Mouse (Mus musculus) central nervous system, embryonic 14 days (tissue): Measurements from ENCODE around the gene Gipc3. TPM values are rescaled to one million over a fixed set of nuclear protein-coding genes. Genes with fewer than 3 reads are reported as not detected.

ENCODE experiments used
- polyA plus RNA-seq: library from polyadenylated mRNA; depleted of rRNA; stranded (reverse); fragments of >200 nt; gene quantifications from 2 replicates; pipeline ENCODE4 v1.2.3, GENCODE M21; 2012; rRNA removed

The Gipc3 gene
- polyA plus RNA-seq = 0.04 and 0.13 TPM in 2 replicates

DNA sequence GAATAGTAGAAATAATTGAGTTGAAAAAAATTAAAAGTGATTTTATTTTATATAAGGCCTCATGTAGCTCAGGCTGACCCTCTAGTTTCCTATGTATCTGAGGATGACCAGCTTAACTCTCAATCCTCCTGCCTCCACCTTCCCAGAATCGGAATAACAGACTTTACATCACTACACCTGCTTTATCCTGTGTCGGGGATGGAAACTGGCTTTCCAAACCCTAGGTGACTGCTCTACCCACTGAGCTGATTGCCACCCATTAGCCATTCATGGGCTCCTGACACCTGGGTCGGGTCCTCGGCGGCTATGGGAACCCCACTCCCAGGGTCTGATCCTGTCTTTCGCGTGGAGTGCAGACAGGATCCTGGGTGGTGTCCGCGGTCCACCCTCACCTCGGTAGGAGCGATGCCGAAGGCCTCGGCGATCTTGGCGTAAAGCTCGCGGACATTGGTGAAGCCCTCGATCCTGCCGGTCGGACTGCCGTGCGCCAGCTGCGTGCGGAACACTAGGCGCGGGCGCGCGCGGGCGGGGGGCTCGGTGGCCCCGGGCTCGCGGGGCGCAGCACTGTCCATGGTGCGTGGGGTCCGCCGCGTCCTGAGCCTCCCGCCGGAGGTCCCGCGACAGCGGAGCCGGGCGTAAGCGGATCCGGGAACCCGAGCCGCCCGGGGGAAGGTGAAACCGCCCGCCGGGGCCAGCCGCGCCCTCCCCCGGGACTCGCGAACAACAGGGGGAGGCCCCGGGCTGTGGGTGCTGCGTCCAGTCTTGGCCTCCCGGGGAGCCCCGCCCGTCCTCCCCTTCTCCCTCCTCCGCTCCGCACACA lies at the start of gene Gipc3:
Gene Gipc3, minus strand, starts transcription at position 581 of the 820 bp plus-strand sequence.

DNA sequence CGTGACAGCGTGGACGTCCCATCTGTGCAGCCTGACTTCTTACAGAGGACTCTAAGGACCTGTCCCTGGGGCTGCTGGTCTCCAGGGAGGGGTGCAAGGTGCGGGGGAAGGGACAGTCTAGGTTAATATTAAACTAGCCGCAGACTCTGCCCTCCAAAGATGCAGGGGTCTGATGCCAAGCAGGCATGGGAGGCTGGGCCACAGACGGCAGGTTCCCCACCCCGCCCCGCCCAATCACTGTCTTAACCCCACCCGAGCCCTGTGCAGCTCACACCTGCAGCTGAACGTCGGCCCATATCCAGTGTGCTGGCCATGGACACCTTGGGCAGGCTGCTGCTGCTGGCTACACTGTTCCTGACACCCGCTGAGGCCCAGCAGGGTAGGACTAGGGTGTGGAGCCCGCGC lies 49.7 kb upstream of the Gipc3 start, which contains the start of gene Smim24:
Gene Smim24, plus strand, starts transcription at position 271 of the 405 bp plus-strand sequence.

DNA sequence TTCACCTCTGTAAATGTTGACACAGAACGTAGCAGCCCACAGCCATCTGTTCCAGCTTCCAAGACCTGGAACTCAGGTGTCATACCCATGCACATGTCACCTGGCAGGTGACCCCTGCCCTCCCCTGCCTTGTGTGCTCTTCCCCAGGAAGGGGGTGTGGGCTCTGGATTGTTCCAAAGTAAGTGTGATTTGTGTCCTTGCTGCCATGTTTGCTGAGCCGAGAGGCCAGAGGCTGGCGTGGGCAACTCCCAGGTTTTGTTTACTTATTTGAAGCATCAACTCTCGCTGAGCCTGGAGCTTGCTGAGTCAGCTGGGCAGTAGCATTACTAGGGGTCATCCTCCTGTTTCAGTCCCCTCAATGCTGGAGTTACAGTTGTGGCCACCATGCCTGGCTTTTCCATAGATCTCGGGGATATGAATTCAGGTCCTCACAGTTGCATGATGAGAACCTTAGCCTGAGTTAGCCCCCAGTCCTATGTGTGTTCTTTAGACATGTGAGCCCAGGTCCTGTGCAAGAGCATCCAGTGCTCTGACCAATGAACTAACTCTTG lies 45.5 kb upstream of the Gipc3 start, which contains the start of gene Gm48552:
Gene Gm48552, plus strand, starts transcription at position 501 of the 551 bp plus-strand sequence.

DNA sequence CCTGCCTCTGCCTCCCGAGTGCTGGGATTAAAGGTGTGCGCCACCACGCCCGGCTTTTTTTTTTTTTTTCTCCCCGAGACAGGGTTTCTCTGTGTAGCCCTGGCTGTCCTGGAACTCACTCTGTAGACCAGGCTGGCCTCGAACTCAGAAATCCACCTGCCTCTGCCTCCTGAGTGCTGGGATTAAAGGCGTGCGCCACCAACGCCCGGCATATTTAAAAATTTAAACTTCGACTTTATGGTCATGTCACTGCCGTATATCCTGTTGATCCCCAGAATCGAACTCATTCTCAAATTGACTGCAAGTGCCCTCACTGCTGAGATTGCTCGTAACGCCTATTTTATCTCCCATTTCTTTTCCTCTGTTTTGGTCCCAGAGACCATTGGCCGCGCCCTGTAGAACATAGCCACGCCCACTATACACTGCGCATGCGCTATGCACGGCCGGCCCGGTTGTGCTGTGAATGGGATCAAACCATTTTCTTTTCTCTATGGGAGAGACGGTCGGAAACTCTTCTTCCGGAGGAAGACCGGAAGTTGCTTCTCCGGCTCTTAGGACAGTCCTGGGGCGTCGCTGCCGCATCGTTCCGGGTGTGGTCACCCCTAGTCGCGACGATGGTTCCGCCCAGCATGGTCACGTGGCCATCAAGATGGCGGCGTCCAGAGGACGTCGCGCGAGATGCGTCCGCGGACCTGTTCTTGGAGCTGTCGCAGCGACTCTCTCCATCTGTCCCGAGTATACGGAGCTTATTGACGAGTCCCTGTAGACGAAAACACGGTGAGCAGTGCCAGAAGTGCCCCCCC lies 40.9 kb upstream of the Gipc3 start, which contains the start of the genes Dohh and Gm48551:
Gene Dohh, plus strand, starts transcription at position 627 of the 803 bp plus-strand sequence.
Gene Gm48551, plus strand, starts transcription at position 665 of the 803 bp plus-strand sequence.

DNA sequence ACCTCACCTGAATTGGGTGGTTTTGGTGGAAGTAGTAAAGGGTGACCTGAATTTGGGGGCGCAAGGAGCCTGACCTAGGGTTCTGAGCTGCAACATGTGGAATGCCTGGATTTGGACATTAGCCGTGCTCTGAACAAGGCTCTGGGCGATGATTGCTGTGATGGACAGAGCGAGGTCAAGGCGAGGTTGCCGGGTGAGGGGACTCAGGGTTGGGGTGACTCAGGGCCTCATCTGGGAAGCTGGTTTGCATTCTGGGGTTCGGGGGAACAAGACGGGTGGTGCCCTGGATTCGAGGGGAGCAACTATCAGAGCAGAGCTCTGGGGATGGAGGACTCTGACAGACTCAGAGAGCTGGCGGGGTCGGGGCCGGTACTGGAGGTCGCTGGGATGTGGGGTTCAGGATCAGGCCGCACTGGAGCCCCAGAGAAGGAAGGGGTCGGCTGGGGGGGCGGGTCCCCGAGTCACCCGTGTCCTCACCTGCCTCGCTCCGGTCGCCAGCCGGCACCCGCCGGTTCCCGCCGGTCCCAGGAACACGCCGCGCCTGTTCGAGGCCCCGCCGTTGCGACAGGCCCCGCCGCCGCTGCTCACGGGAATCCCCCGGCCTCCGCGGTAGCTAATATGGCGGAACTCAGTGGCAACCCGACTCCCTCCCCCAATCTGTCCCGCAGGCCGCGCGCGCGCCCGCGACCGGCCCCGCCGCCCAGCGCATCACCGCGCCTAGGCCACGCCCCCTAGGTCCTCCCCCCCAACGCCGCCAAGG lies 34.9 kb upstream of the Gipc3 start, which contains the start of gene Fzr1:
Gene Fzr1, minus strand, starts transcription at position 724 of the 760 bp plus-strand sequence.

DNA sequence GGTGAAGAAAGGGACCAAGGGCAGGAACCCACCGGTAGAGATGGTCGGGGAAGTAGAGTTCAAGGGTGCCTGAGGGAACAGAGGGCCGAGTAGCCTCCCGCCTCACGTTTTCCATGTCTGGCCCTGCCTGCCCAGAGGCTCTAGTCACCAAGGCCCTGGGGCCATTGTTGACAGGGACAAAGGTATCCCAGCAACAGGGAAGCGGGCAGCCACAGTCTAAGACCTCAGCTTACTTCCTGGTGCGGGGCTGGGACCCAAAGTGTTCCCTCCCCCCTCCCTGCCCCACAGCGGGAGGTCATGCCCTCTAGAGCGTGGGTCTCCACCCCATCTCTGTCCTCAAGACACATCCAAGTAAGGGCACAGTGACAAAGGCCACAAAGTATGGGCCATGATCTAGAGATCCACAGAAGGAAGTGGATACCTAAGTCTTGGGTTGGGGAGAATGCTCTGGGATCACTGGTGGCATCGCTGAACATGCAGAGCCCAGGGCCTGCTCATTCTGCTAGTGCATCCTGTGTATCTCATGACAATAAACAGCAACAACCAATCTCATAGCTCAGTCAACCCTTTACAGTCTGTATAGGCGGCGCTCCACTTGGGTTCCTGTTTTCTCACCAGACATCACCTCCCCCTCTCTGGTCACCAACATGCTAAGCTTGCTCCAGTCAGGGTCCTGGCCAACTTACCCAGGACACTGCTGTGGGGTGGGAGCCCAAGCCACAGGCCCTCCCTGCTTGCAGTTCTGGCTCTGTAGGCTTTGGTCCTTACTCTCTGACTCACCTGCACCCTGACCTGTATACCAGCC lies 22.8 kb upstream of the Gipc3 start, which contains the start of gene 4930404N11Rik:
Gene 4930404N11Rik, minus strand, starts transcription at position 145 of the 805 bp plus-strand sequence.

DNA sequence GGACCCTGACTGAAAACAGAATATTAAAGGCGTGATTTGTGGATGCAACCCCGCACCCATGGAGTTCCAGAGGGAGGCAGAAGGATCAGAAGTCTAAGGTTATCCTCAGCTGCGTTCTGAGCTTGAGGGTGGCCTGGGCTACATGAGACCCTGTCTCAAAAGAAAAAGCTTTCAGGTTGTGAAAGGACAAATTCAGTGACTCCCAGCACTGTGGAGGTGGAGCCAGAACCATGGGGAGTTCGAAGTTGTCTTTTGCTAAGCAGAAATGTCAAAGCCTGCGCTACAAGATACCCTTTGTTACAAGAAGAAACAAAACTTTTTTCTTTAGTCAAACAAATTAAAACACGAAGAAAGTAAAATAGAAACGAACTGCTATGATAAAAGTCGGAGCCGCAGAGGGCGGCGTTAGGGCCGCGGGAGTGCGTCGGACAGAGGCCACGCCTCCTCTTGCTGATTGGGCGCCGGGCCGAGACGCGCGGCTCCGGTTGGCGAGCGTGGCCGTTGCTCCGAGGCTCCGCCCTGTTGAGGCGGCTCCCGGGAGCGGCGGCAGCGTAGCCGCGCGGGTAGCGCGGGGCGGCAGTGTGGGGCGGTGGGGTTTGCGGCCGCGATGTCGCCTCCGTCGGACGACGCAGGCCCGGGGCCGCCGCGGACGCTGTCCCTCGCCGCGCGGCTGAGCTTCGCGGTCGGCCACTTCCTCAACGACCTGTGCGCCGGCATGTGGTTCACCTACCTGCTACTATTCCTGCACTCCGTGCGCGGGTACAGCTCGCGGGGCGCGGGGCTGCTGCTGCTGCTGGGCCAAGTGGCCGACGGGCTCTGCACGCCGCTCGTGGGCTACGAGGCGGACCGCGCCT lies 14.2 kb upstream of the Gipc3 start, which contains the start of gene Mfsd12:
Gene Mfsd12, plus strand, starts transcription at position 501 of the 854 bp plus-strand sequence.

DNA sequence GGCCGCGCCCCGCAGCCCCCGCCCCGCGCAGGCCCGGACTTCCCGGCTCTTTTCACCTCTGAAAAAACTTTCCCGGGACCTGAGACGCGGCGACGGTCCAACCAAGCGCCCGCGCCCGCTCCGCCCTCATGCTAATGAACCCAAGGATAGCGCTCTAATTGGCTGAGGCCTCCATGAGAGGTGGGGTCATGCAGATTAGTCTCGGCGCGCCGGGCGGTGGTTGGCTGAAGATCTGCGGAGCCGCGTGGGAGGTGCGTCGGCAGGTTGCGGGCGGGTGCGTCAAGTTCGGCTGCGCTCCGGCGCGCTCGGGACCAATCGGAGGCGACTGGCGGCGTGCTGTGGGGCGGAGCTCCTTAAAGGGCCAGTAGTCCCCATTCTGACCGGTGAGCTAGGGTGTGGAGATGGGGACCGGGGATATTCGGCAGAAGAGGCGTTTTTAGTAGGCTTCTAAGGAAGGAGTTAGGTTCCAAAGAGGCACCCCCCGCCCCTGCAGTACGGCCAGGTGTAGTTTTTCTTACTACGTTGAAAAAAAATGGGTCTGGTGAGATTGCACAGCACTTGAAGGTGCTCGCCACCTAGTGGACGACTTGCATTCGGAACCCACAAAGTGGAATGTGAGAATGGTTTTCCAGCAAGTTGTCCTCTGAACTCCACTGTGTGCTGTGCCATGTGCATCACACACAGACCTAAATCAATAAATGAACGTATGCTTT lies 7.4 kb upstream of the Gipc3 start, which contains the start of gene Hmg20b:
Gene Hmg20b, minus strand, starts transcription at position 130 of the 713 bp plus-strand sequence.

DNA sequence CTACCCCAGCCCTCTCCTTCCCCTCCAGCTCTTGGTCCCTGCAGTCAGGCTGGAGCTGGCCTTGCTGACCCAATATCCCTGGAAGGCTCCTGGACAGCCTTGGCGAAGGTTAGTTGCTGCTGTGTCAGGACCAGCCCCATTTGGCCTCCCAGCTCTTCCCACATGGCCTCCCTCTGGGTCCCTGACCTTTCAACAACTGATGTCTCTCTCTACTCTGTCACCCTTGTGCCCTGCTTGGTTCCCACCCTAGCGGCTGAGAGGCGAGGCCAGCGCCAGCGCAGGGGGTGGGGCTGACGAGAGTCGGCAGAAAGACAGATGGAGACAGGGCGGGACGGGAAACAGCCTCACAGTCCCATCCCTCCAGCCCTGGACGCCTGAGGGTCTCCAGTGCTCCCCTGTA lies 14.7 kb downstream of the Gipc3 start, which contains the start of gene Tbxa2r:
Gene Tbxa2r, plus strand, starts transcription at position 346 of the 400 bp plus-strand sequence.

DNA sequence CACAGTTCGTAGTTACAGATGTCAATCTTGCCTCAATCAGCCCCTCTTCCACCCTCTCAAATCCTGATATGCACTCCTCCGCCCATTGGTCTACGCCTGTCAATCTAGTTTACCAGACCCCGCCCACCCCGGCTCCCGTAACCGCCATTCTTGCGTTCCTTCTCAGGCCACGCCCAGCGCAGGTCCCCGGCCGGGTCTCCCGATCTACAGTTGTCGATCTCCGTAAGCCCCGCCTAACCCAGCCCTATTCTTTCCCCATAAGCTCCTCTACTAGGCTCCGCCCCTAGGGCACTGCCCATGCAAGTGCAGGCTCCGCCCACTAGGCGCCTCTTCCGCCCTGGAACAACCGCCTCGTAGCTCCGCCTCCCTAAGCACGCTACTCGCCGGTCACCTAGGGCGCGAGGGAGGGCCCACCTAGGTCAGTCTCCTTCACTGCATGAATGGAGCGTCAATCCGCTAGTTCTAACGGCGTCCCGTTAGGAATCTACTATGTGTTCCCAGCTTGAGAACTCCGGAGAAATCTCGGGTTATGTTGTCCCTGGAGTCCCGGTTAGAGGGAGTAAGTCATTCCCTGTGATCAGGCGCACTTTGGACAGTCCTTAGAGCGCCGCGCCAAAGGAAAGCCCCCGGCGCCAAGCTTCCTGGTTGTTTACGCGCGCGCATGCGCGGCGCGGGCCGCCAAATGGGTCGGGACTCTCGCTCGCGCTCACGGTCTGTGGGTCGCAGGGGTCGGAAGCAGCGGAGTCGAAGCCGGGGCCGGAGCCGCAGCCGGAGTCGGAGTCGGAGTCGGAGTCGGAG lies 22.3 kb downstream of the Gipc3 start, which contains the start of gene Cactin:
Gene Cactin, plus strand, starts transcription at position 554 of the 798 bp plus-strand sequence.

DNA sequence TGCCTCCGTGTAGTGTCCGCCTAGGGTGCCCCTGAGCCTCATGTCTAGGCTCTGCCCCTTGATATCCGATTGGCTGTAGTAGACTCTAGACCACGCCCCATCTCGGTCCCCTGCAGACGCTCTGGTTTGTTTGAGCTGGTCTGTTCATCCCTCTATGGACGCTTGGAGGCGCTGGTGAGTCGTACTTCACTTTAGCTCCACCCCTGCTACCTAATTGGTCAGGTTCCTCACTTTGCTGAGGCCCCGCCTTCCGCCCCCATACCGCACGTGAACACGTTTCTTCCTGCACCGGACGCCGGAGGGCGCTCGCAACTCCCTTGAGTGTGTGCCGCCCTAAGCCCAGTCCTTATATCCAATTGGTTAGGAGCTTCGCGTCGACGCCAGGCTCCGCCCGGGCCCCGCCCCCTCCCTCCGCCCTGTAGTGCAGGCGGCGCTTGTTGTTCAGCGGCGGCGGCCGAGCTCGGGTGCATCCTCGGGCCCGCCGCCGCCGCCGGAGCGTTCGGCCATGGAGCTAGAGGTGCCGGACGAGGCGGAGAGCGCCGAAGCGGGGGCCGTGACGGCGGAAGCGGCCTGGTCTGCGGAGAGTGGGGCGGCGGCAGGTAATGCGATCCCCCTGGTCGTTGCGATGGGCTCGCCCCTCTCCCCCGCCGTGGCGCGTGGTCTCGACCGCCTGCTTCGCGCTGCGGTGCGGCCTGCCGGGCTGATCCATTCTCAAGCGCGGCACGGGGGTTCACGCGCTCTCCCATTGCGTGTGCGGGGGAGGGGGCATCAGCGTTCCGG lies 50.3 kb downstream of the Gipc3 start, which contains the start of gene Pip5k1c:
Gene Pip5k1c, plus strand, starts transcription at position 410 of the 780 bp plus-strand sequence.

DNA sequence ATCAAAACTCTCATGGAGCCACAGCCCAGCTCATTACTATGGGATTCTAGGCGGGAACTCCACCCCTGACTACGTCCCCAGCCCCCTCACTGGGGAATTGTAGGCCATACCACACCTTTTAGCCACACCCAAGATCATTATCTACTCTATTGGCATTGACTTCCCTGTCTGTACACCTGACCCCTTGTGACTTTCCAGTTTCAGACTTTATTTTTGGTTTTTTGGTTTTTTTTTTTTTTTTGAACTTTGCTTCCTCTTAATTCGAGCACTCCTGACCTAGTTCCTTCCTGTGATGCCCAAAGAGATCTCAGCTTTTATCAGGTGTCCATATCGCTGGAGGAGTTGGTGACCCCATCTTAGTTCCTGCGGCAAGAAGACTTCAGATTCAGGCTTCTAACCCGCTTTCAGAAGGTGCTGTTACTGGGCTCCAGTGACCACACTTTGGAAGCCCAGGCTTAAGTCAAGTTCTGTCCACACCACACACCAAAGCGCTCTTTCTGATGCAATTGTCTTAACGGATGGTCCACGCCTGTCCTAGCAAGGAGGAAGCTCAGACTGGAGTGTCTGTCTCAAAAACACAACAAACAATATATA lies 51.5 kb downstream of the Gipc3 start, which contains the start of gene Tjp3:
Gene Tjp3, minus strand, starts transcription at position 71 of the 594 bp plus-strand sequence.

